ENCODE assay signal across 8 mouse cellular contexts in genomic region chr17:84756090-84756489, GRCm38 (mm10). TPM values are rescaled to one million over a fixed set of nuclear protein-coding genes. Genes with fewer than 3 reads are reported as not detected.
DNase-seq lines count a peak whose midpoint lies in the region; ATAC-seq and TF ChIP-seq lines count a peak whose summit lies in the region.
"Had no signal": no experiment of that assay in that cellular context is flagged by ENCODE, and none has a peak within 500 bp of the region (broad histone marks: within the 10 kb centered on the region; RNA-seq: fewer than 3 reads in every experiment).

No protein-coding gene starts in this region.

- no peak overlapping the region for H3K27ac ChIP-seq in kidney, postnatal 0 days
- H3K27ac ChIP-seq: forebrain, embryonic 12.5 days had no signal

- ATAC-seq in kidney, postnatal 0 days (replicated peaks; ENCODE audit: low FRiP score, low read depth), result no peak
- ATAC-seq in erythroid progenitor cell, adult 5-6 weeks (replicated peaks; ENCODE audit: low FRiP score, poor library complexity, severe bottlenecking), result peak; percentile 61; the same call in 1 of the 2 replicates

- TF ChIP-seq CTCF in kidney, postnatal 0 days (IDR thresholded peaks at IDR 0.05; ENCODE audit: low read depth), result peak; percentile 60

- no peaks in the 10 kb centered on the region for H3K9me3 ChIP-seq in kidney, postnatal 0 days (replicated peaks; ENCODE audit: low read length)
- H3K9me3 ChIP-seq: forebrain, embryonic 12.5 days had no signal

- WGBS in kidney, postnatal 0 days, result 70% methylated on average over 2 of the region's 2 CpGs

- H3K27me3 ChIP-seq in kidney, postnatal 0 days (ENCODE audit: insufficient read depth, low read length), result no peaks in the 10 kb centered on the region
- H3K27me3 ChIP-seq: forebrain, embryonic 12.5 days had no signal

- H3K4me2 ChIP-seq in kidney, postnatal 0 days (ENCODE audit: low read length), result no peak overlapping the region
- H3K4me2 ChIP-seq: forebrain, embryonic 12.5 days had no signal

- H3K4me3 ChIP-seq in kidney, postnatal 0 days (replicated peaks; ENCODE audit: low read depth, low read length), result no peak overlapping the region
- H3K4me3 ChIP-seq: forebrain, embryonic 12.5 days had no signal

- 0 out of 2 replicates have a peak, but pooled peaks cover 5% of the 10 kb centered on the region for H3K36me3 ChIP-seq in kidney, postnatal 0 days (ENCODE audit: insufficient read depth, low read length)

- DNase-seq in kidney, postnatal 0 days (ENCODE audit: low spot score), result peak; percentile 25
- DNase-seq in kidney, adult 18-20 months, result no peak
- DNase-seq in 3T3-L1 (ENCODE audit: low read depth, low spot score) (peak; percentile 59), 416B (ENCODE audit: low read depth) (peak; percentile 17)
- DNase-seq in ovary, postnatal 36 days (ENCODE audit: low spot score), result no peak
- DNase-seq in adrenal gland, adult 8-10 months, result no peak

- no peaks in the 10 kb centered on the region for H3K4me1 ChIP-seq in kidney, postnatal 0 days (replicated peaks; ENCODE audit: insufficient read depth, low read length)

- no peak overlapping the region for H3K9ac ChIP-seq in kidney, postnatal 0 days (ENCODE audit: low read depth, low read length)
- H3K9ac ChIP-seq: forebrain, embryonic 12.5 days had no signal

RNA-seq across cellular contexts. Expression of gene Lrpprc, which starts 34.5 kb away (rescaled TPM):
- 31.2 and 34.1 TPM in 2 replicates for polyA plus RNA-seq in kidney, postnatal 0 days (2015; fragmentation: Nextera tagmentation; extraction: Ambion mirVana)
- 20.5 and 30.3 TPM in 2 replicates for total RNA-seq in erythroid progenitor cell, adult 5-6 weeks (2015; ENCODE audit: low replicate concordance)
- total RNA-seq in erythroid progenitor cell, adult 5-6 weeks (2017; ENCODE audit: low replicate concordance), result 31.0 and 58.3 TPM in 2 replicates
- 10 to 100 TPM; 58.8 to 82.5 (median 68.4) TPM for total RNA-seq in adrenal gland, adult 8-10 months (2022)

Comparison
In these comparisons a context has a peak if more than half of its experiments do, and no peak if none do; other contexts are left out.
1. DNase-seq: peak in kidney, postnatal 0 days (single experiment), 3T3-L1 (single experiment) and 416B (single experiment); none in kidney, adult 18-20 months (single experiment), ovary, postnatal 36 days (single experiment) and adrenal gland, adult 8-10 months (single experiment).